Mouse (Mus musculus) C2C12 (cell line): ENCODE measurements around the gene D630003M21Rik. TPM values are rescaled to one million over a fixed set of nuclear protein-coding genes. Genes with fewer than 3 reads are reported as not detected.

Source experiments
- H3K27me3 ChIP-seq: one replicate; pipeline ENCODE4 v1.6.1; 2011; ENCODE audit not compliant: control insufficient read depth, insufficient read depth, insufficient read length
- H3K36me3 ChIP-seq: one replicate; pipeline ENCODE4 v1.6.1; 2011; ENCODE audit not compliant: control insufficient read depth, insufficient read depth
- H3K4me3 ChIP-seq: one replicate; pipeline ENCODE4 v1.5.1; 2011; ENCODE audit warnings: mild to moderate bottlenecking, control low read depth; ENCODE audit not compliant: poor library complexity, insufficient read depth, severe bottlenecking
- H3K79me2 ChIP-seq: one replicate; pipeline ENCODE4 v1.6.1; 2011; ENCODE audit not compliant: control insufficient read depth, insufficient read depth
- H3K79me3 ChIP-seq: one replicate; pipeline ENCODE4 v1.6.1; 2011; ENCODE audit warnings: low read depth, control low read depth
- H3ac ChIP-seq: one replicate; pipeline ENCODE3; 2011; ENCODE audit warnings: low read depth; ENCODE audit not compliant: control insufficient read depth, insufficient read length
- CEBPB ChIP-seq: IDR thresholded peaks from one replicate; pipeline ENCODE4 v1.6.1; 2011; ENCODE audit warnings: low read depth, mild to moderate bottlenecking, control low read depth, moderate library complexity
- CTCF ChIP-seq: IDR thresholded peaks from one replicate; pipeline ENCODE4 v1.5.1; 2011; ENCODE audit not compliant: control insufficient read depth, insufficient read depth, insufficient read length
- FOSL1 ChIP-seq: IDR thresholded peaks from one replicate; pipeline ENCODE4 v1.8.0; 2011; ENCODE audit warnings: mild to moderate bottlenecking, low read length; ENCODE audit not compliant: poor library complexity, insufficient read depth, severe bottlenecking
- MAX ChIP-seq: IDR thresholded peaks from one replicate; pipeline ENCODE4 v1.6.1; 2011; ENCODE audit warnings: mild to moderate bottlenecking, control low read depth
- MYOD1 ChIP-seq: IDR thresholded peaks from one replicate; pipeline ENCODE4 v1.6.1; 2011; ENCODE audit warnings: low read depth; ENCODE audit not compliant: control insufficient read depth, insufficient read length
- MYOG ChIP-seq: IDR thresholded peaks from one replicate; pipeline ENCODE4 v1.6.1; 2011; ENCODE audit not compliant: control insufficient read depth, insufficient read length; ENCODE audit errors: extremely low read depth
- USF1 ChIP-seq: IDR thresholded peaks from one replicate; pipeline ENCODE4 v1.6.1; 2011; ENCODE audit warnings: low read depth, mild to moderate bottlenecking, control low read depth, moderate library complexity
- polyA plus RNA-seq: library from polyadenylated mRNA; unstranded; fragments of >200 nt; fragmentation: generic; extraction: Trizol; gene quantifications from one replicate; pipeline ENCODE4 v1.2.1, GENCODE M21; 2012; ENCODE audit warnings: missing spikeins

Gene D630003M21Rik
- polyA plus RNA-seq, 1 experiment = 0.01 TPM

DNA sequence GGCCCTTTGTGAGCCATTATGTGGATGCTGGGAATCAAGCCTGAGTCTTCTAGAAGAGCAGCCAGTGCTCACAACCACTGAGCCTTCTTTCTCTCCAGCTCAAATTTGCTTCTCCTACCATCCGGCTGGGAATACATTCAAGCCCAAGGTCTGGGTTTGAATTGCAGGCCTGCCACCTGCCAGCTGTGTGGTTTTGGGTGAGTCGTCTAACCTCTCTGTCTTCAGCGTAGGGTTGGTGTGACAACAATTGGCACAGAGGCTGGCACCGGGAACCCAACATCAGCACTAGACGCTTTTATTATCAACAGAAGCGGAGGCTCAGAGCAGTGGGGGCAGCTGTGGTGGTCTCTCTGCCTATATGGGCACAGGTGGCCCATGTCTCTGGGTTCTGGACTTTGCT lies 30.2 kb downstream of the D630003M21Rik start:
- H3ac ChIP-seq = no peak overlapping the region
- no peaks in the 10 kb centered on the region for H3K79me2 ChIP-seq
- no peak for TF ChIP-seq CEBPB
- TF ChIP-seq MYOD1 = no peak
- TF ChIP-seq MYOG = no peak
- TF ChIP-seq USF1 = no peak
- no peak for TF ChIP-seq CTCF
- no peak for TF ChIP-seq FOSL1
- TF ChIP-seq MAX = no peak
- H3K4me3 ChIP-seq = no peak overlapping the region
- no peaks in the 10 kb centered on the region for H3K79me3 ChIP-seq
- no peaks in the 10 kb centered on the region for H3K36me3 ChIP-seq
- no peaks in the 10 kb centered on the region for H3K27me3 ChIP-seq

DNA sequence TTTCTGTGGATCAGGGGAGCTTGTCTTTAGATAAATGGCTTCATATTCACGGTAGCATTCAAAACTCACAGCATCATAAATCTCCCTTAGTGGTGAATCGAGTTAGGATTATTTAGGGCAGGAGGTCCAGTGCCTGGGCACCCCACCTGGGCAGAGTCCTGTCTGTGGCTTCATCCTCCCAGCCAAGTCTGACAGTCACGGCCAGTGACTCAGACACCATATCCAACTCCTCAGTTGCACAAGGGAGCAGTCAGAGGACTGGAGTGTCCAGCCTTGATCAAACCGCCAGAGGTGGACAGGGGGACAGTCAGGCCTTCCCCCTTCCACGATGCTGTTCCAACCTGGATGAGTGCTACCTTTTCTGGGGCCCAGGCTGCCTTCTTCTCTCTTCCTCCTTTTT lies 31.1 kb downstream of the D630003M21Rik start:
- Histone ChIP-seq H3K36me3 (no peaks in the 10 kb centered on the region), H3K4me3 (no peak overlapping the region), H3K27me3 (peaks cover 3% of the 10 kb centered on the region), H3ac (no peak overlapping the region), H3K79me2 (no peaks in the 10 kb centered on the region), H3K79me3 (no peaks in the 10 kb centered on the region)
- TF ChIP-seq CEBPB (peak; percentile 3), MYOD1 (no peak)

DNA sequence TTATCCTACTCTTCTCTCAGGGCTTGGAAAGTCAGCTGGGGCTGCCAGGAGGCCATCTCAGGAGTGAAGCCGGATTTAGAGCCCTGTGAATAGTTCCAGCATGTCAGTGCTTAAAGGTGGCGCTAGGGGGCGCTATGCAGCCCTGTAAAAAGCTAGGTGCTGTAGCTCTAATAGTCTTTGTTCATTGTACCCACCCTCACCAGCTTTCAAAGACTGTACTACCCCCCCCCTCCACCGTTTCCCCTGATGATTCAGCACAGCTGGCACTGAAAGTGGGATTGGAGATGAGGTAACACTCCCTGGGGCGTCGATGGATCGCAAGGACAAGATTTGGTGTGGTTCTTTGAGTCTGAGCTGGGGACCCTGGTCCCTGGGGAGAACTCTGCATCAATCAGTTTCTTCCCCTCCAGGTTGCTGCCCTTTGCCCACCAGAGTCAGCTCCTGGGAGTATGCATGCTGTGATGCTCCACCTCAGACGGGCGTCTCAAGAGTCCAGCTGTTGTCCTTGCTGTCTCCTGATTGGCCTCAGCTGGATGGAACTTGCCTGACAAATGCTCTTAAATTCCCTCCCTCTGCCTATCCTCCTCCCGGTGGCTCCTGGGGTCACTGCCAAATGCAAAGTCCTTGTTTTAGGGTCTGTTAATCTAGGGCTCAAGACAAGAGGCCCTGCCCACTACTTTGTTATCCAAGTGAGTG lies 33.9 kb downstream of the D630003M21Rik start:
- Histone ChIP-seq H3K36me3 (no peaks in the 10 kb centered on the region), H3K27me3 (peaks cover 11% of the 10 kb centered on the region), H3K79me3 (no peaks in the 10 kb centered on the region), H3K79me2 (no peaks in the 10 kb centered on the region), H3ac (no peak overlapping the region), H3K4me3 (no peak overlapping the region)
- TF ChIP-seq CTCF = peak; percentile 36
- no peak for TF ChIP-seq MYOG

DNA sequence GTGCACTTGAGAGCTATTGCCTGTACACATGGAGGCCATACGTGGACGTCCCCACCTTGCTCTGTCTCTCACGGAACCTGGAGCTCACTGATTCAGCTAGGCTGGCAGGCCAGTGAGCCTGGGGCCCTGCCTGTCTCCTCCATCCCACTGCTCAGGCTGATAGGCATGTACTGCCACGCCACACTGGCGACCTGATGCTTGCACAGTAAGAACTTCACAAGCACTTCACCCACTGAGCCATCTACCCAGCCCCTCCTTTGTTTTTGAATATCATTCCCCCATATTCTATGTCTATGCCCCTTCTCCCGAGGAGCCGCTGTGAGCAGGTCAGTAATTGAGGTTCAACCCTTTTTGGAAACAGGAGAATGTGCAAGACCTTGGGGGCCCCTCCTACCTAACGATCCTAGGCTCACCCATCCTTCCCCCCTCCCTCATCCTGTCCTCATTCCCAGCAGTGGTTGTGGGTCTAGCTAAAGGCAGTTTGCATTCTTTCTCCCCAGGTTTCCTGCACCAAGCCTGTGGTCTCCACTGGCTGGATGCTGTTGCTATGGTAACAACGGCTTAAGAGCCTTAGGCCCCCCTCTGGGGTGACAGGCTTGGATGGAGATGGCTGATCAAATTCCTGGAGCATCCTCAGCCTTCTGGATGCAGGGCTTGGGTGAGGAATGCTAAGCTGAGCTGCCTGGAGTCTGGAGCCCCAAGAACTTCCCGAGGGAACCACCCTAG lies 35.2 kb downstream of the D630003M21Rik start:
- no peaks in the 10 kb centered on the region for H3K36me3 ChIP-seq
- H3K79me2 ChIP-seq = no peaks in the 10 kb centered on the region
- H3K27me3 ChIP-seq = peaks cover 11% of the 10 kb centered on the region
- H3K79me3 ChIP-seq = no peaks in the 10 kb centered on the region
- H3ac ChIP-seq = no peak overlapping the region
- TF ChIP-seq MAX (no peak), MYOD1 (no peak), MYOG (no peak), FOSL1 (no peak), CTCF (no peak), CEBPB (no peak)
- H3K4me3 ChIP-seq = no peak overlapping the region

DNA sequence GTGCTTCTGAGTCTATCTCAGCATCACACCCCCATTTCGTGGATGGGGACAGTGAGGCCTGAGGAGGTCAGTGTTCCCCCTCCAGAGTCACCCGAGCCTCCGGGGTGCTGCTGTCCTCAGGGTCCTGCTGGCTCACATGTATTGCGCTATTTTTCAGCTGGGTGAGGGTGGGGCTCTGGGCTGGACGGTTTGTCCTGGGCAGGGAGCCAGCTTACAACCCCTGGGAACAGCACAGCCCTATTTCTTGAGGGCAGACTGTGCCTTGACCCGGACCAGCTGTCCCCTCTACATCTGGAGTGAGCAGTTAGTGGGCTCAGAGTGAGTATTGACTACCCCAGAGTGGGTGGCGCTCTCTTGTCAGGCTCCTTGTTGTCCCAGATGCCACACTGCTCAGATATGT lies 37.9 kb downstream of the D630003M21Rik start:
- H3K79me2 ChIP-seq = no peaks in the 10 kb centered on the region
- no peak overlapping the region for H3ac ChIP-seq
- TF ChIP-seq MYOD1 (no peak), CEBPB (no peak), FOSL1 (no peak), CTCF (no peak), MYOG (no peak), USF1 (no peak), MAX (no peak)
- no peak overlapping the region for H3K4me3 ChIP-seq
- H3K27me3 ChIP-seq = peaks cover 11% of the 10 kb centered on the region
- no peaks in the 10 kb centered on the region for H3K79me3 ChIP-seq
- H3K36me3 ChIP-seq = no peaks in the 10 kb centered on the region

DNA sequence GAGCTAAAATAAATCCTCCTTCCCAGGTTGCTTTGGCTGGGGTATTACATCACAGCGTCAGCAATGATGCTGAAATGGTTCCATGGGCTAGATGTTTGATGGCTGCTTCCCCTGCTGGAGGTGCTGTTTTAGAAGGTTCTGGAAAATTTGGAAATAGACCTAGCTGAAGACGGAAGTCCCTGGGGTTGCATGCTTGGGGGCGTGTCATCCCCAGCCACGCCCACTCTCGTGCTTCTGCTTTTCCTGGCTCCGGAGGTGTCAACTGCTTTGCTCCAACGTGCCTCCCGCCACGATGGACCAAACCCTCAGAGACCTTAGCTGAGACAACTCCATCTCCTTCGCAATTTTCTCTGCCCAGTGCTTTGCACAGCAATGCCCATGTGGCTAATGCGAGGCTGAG lies 39.6 kb downstream of the D630003M21Rik start:
- Histone ChIP-seq H3K36me3 (no peaks in the 10 kb centered on the region), H3K79me2 (no peaks in the 10 kb centered on the region), H3K79me3 (no peaks in the 10 kb centered on the region), H3K27me3 (peaks cover 11% of the 10 kb centered on the region), H3K4me3 (no peak overlapping the region), H3ac (no peak overlapping the region)
- TF ChIP-seq FOSL1 = no peak
- TF ChIP-seq MYOD1 = no peak
